Mouse (Mus musculus) intestine, postnatal 0 days (tissue): ENCODE data around the gene Sympk. TPM values are rescaled to one million over a fixed set of nuclear protein-coding genes. Genes with fewer than 3 reads are reported as not detected.

Source experiments
- ATAC-seq: fragments of 200-750 bp; cut with Nextera tagmentation; 2 replicates; pipeline ENCODE4 v1.8.0; 2017; ENCODE audit warnings: mild to moderate bottlenecking, moderate TSS enrichment, moderate library complexity
- H3K27ac ChIP-seq: fragments of 300-500 bp; sonication (generic); 2 replicates; pipeline ENCODE4 v1.5.1; 2014; ENCODE audit warnings: mild to moderate bottlenecking, low read depth, low read length, moderate library complexity
- H3K27me3 ChIP-seq: fragments of 300-500 bp; sonication (generic); replicated peaks from 2 replicates; pipeline ENCODE4 v1.6.1; 2014; ENCODE audit warnings: low read length, mixed read lengths; ENCODE audit not compliant: control insufficient read depth, insufficient read depth
- H3K36me3 ChIP-seq: fragments of 300-500 bp; sonication (generic); 2 replicates; pipeline ENCODE4 v1.6.1; 2014; ENCODE audit warnings: mild to moderate bottlenecking, moderate library complexity; ENCODE audit not compliant: control insufficient read depth, insufficient read depth
- H3K4me1 ChIP-seq: fragments of 300-500 bp; sonication (generic); replicated peaks from 2 replicates; pipeline ENCODE4 v1.6.1; 2014; ENCODE audit warnings: antibody characterized with exemption, low read length, mixed read lengths; ENCODE audit not compliant: control insufficient read depth, insufficient read depth
- H3K4me2 ChIP-seq: fragments of 300-500 bp; sonication (generic); replicated peaks from 2 replicates; pipeline ENCODE4 v1.6.1; 2014; ENCODE audit warnings: low read depth, mild to moderate bottlenecking, moderate library complexity
- H3K4me3 ChIP-seq: fragments of 300-500 bp; sonication (generic); 2 replicates; pipeline ENCODE4 v1.5.1; 2014; ENCODE audit warnings: low read depth, low read length
- H3K9ac ChIP-seq: fragments of 300-500 bp; sonication (generic); 2 replicates; pipeline ENCODE4 v1.6.1; 2014; ENCODE audit warnings: mild to moderate bottlenecking, low read depth, low read length
- H3K9me3 ChIP-seq: fragments of 300-500 bp; sonication (generic); 2 replicates; pipeline ENCODE4 v1.6.1; 2016; ENCODE audit warnings: mixed run types; ENCODE audit not compliant: control insufficient read depth
- CTCF ChIP-seq: sonication (generic); IDR thresholded peaks from 2 replicates; pipeline ENCODE4 v1.5.1; 2016; ENCODE audit warnings: low read depth, mild to moderate bottlenecking, control low read depth, antibody characterized with exemption, moderate library complexity
- WGBS: fragments of 180-500 bp; shearing (Covaris S2); extraction: QIAGEN DNeasy Blood & Tissue Kit; methylation state at CpG from one replicate; pipeline ENCODE4 v1.1.7; 2014; 5-methylcytosine and 5-hydroxymethylcytosine counted together
- microRNA-seq: library from miRNA; unstranded; fragments of <30 nt; microRNA quantifications from one replicate; pipeline ENCODE4, GENCODE M21; 2016
- polyA plus RNA-seq: library from polyadenylated mRNA; unstranded; fragments of >200 nt; fragmentation: Nextera tagmentation; extraction: Ambion mirVana; gene quantifications from 2 replicates; pipeline ENCODE4 v1.2.1, GENCODE M21; 2015

Gene Sympk
- polyA plus RNA-seq, 1 experiment from 2014 or later = 8.9 TPM

DNA sequence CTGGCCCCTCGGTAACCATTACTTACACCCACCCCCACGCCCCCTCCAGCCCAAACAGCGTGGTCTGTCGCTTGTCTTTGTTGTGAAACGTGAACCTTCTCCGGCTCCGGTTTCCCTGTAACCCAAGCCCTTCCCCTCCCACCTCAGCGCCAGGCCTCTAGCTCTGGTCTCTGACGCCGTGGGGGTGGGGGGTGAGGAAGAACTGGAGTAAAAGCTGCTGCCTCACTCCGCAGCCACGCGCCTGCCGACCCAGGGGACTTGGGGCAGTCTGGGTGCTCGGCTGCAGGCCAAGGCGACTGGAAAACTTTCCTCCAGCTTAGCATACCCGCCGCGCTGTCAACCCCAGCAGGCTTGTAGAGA lies 71.6 kb downstream of the Sympk start:
- TF ChIP-seq CTCF = no peak
- no peaks in the 10 kb centered on the region for H3K27me3 ChIP-seq
- peaks cover 6% of the 10 kb centered on the region for H3K4me1 ChIP-seq
- no peak for ATAC-seq
- H3K9me3 ChIP-seq = no peaks in the 10 kb centered on the region
- H3K4me2 ChIP-seq = peak overlapping the region; percentile 95
- peaks cover 7% of the 10 kb centered on the region; the same call in 1 of the 2 replicates for H3K36me3 ChIP-seq
- H3K9ac ChIP-seq = peak overlapping the region; percentile 81; the same call in 1 of the 2 replicates
- no peak overlapping the region for H3K27ac ChIP-seq
- peak overlapping the region; percentile 63 for H3K4me3 ChIP-seq
- WGBS = 3% methylated on average over 19 of the region's 19 CpGs

- Histone ChIP-seq H3K27me3 (no peaks in the 10 kb centered on the region), H3K27ac (no peak overlapping the region), H3K9me3 (no peaks in the 10 kb centered on the region), H3K4me2 (peak overlapping the region; percentile 95), H3K36me3 (peaks cover 5% of the 10 kb centered on the region; the same call in 1 of the 2 replicates), H3K4me1 (peaks cover 6% of the 10 kb centered on the region), H3K4me3 (peak overlapping the region; percentile 63), H3K9ac (no peak overlapping the region)
- WGBS = 53% methylated on average over 5 of the region's 5 CpGs
- ATAC-seq = no peak
- TF ChIP-seq CTCF = no peak
Measured at GRCm38 (mm10) chr7:19096421-19096976, 72.3 kb downstream of the Sympk start.

DNA sequence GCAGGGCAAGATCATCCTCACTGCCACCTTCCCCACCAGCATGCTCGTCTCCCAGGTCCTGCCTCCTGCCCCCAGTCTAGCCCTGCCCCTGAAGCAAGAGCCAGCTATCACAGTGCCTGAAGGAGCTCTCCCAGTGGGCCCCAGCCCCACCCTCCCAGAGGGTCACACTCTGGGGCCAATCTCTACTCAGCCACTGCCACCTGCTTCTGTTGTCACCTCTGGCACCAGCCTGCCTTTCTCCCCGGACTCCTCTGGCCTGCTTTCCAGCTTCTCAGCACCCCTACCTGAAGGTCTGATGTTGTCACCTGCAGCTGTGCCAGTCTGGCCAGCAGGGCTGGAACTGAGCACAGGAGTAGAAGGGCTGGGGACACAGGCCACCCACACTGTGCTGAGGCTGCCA lies 73.0 kb downstream of the Sympk start:
- 32% methylated on average over 2 of the region's 2 CpGs for WGBS
- Histone ChIP-seq H3K27ac (no peak overlapping the region), H3K4me2 (0 out of 2 replicates have a peak overlapping the region, but pooled peaks have one; percentile 9), H3K36me3 (no peaks in the 10 kb centered on the region), H3K9me3 (no peaks in the 10 kb centered on the region), H3K9ac (no peak overlapping the region), H3K4me3 (no peak overlapping the region), H3K27me3 (no peaks in the 10 kb centered on the region), H3K4me1 (peaks cover 6% of the 10 kb centered on the region)
- no peak for ATAC-seq
- TF ChIP-seq CTCF = no peak

GRCm38 (mm10) chr7:19097863-19098262 lies 73.7 kb downstream of the Sympk start:
- H3K27ac ChIP-seq = no peak overlapping the region
- no peak overlapping the region for H3K9ac ChIP-seq
- peaks cover 6% of the 10 kb centered on the region for H3K4me1 ChIP-seq
- H3K4me2 ChIP-seq = no peak overlapping the region
- H3K9me3 ChIP-seq = no peaks in the 10 kb centered on the region
- ATAC-seq = no peak
- H3K27me3 ChIP-seq = no peaks in the 10 kb centered on the region
- no peak for TF ChIP-seq CTCF
- H3K4me3 ChIP-seq = no peak overlapping the region
- no peaks in the 10 kb centered on the region for H3K36me3 ChIP-seq

- no peak for TF ChIP-seq CTCF
- H3K4me2 ChIP-seq = no peak overlapping the region
- WGBS = 84% methylated on average over 7 of the region's 7 CpGs
- no peaks in the 10 kb centered on the region for H3K9me3 ChIP-seq
- no peak for ATAC-seq
- H3K36me3 ChIP-seq = no peaks in the 10 kb centered on the region
- H3K27ac ChIP-seq = no peak overlapping the region
- H3K4me1 ChIP-seq = 0 out of 2 replicates have a peak, but pooled peaks cover 6% of the 10 kb centered on the region
- no peaks in the 10 kb centered on the region for H3K27me3 ChIP-seq
- H3K4me3 ChIP-seq = no peak overlapping the region
- no peak overlapping the region for H3K9ac ChIP-seq
Measured at GRCm38 (mm10) chr7:19098811-19099210, 74.6 kb downstream of the Sympk start.

DNA sequence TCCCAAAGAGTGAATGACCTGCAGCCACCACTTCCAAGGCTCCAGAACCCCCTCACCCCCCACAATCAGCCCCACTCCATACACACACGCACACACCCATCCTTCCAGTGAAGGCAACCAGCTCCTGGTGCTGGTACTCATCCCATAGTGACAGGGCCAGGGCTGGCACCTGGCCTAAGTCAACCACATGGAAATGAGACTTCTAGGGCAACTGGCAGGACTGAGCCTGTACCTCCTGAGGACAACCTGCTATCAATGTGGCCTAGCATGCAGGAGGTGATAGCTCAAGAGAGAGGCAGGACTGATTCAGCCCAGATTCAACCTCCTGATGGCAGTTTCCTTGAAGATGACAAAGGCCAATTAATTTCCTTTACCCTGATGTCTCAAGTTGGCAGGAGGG lies 76.1 kb downstream of the Sympk start:
- no peak overlapping the region for H3K4me3 ChIP-seq
- H3K4me2 ChIP-seq = no peak overlapping the region
- TF ChIP-seq CTCF = no peak
- no peak for ATAC-seq
- H3K27ac ChIP-seq = no peak overlapping the region
- no peak overlapping the region for H3K9ac ChIP-seq
- no peaks in the 10 kb centered on the region for H3K36me3 ChIP-seq
- H3K9me3 ChIP-seq = no peaks in the 10 kb centered on the region
- 86% methylated on average over 1 of the region's 1 CpGs for WGBS
- H3K27me3 ChIP-seq = no peaks in the 10 kb centered on the region
- H3K4me1 ChIP-seq = 0 out of 2 replicates have a peak, but pooled peaks cover 6% of the 10 kb centered on the region

DNA sequence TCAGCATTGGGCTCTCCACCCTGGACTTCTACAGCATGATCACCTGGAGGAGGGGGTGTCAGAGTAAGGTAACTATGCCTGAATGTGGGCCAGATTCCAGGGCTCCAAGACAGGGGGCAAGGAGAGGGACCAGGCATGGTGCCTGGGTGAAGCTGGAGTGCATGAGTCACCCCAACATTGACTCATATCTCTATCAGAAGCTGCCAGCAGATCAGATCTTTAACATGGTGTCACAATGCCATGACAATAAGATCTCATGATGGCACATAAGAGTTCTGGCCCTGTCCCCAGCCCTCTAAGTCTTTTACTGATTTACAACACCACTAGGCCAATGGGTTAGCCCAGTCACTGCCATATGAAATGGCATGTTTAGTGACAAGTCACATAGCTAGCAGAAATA lies 79.6 kb downstream of the Sympk start:
- no peaks in the 10 kb centered on the region for H3K9me3 ChIP-seq
- ATAC-seq = peak; percentile 34
- H3K27me3 ChIP-seq = no peaks in the 10 kb centered on the region
- no peaks in the 10 kb centered on the region for H3K4me1 ChIP-seq
- H3K36me3 ChIP-seq = no peaks in the 10 kb centered on the region
- no peak overlapping the region for H3K27ac ChIP-seq
- no peak overlapping the region for H3K4me3 ChIP-seq
- H3K9ac ChIP-seq = no peak overlapping the region
- H3K4me2 ChIP-seq = no peak overlapping the region
- TF ChIP-seq CTCF = no peak

Small RNA genes within 50 kb of the gene (microRNA-seq; reads per million reads assigned to microRNA genes)
- gene Mir3100 = not detected

Other genes starting within 250 kb of the Sympk start
- gene Psg19, start 225.9 kb upstream of the Sympk start, polyA plus RNA-seq = not detected in 2 replicates
- not detected in 2 replicates for gene Psg17, start 202.8 kb upstream of the Sympk start, polyA plus RNA-seq
- gene Mill2, start 184.4 kb upstream of the Sympk start, polyA plus RNA-seq = 0.72 and 1.4 TPM in 2 replicates
- 141 and 155 TPM in 2 replicates for gene Pglyrp1, start 153.0 kb upstream of the Sympk start, polyA plus RNA-seq
- 13.5 and 15.1 TPM in 2 replicates for gene Ccdc61, start 114.0 kb upstream of the Sympk start, polyA plus RNA-seq
- gene Nova2, start 98.5 kb upstream of the Sympk start, polyA plus RNA-seq = 0.18 and 0.24 TPM in 2 replicates
- not detected in 2 replicates for gene Nanos2, start 37.0 kb upstream of the Sympk start, polyA plus RNA-seq
- 1.1 and 1.2 TPM in 2 replicates for gene Mypop, start 33.1 kb upstream of the Sympk start, polyA plus RNA-seq
- 11.4 and 11.9 TPM in 2 replicates for gene Irf2bp1, start 20.3 kb upstream of the Sympk start, polyA plus RNA-seq
- gene Foxa3, start 839 bp upstream of the Sympk start, polyA plus RNA-seq = 11.8 and 12.4 TPM in 2 replicates
- not detected in 2 replicates for gene Rsph6a, start 30.3 kb downstream of the Sympk start, polyA plus RNA-seq
- gene Dmwd, start 51.9 kb downstream of the Sympk start, polyA plus RNA-seq = 4.7 and 5.4 TPM in 2 replicates
- 50.8 and 60.4 TPM in 2 replicates for gene Dmpk, start 59.5 kb downstream of the Sympk start, polyA plus RNA-seq
- 4.6 and 5.1 TPM in 2 replicates for gene Six5, start 70.2 kb downstream of the Sympk start, polyA plus RNA-seq
- 0.38 and 0.39 TPM in 2 replicates for gene Gm4969, start 94.0 kb downstream of the Sympk start, polyA plus RNA-seq
- gene Fbxo46, start 95.5 kb downstream of the Sympk start, polyA plus RNA-seq = 4.8 and 5.1 TPM in 2 replicates
- 7.3 and 8.1 TPM in 2 replicates for gene Qpctl, start 124.9 kb downstream of the Sympk start, polyA plus RNA-seq
- gene Snrpd2, start 125.3 kb downstream of the Sympk start, polyA plus RNA-seq = 66.3 and 69.6 TPM in 2 replicates
- gene Gipr, start 141.8 kb downstream of the Sympk start, polyA plus RNA-seq = 0.48 and 0.67 TPM in 2 replicates
- gene Eml2, start 152.0 kb downstream of the Sympk start, polyA plus RNA-seq = 5.0 and 5.1 TPM in 2 replicates
- 1.3 and 1.6 TPM in 2 replicates for gene Gpr4, start 188.2 kb downstream of the Sympk start, polyA plus RNA-seq
- 26.5 and 27.5 TPM in 2 replicates for gene Opa3, start 204.0 kb downstream of the Sympk start, polyA plus RNA-seq
- gene Vasp, start 247.4 kb downstream of the Sympk start, polyA plus RNA-seq = 98.5 and 106 TPM in 2 replicates